Mouse (Mus musculus): Measurements from ENCODE around the gene Gm8024. TPM values are rescaled to one million over a fixed set of nuclear protein-coding genes. Genes with fewer than 3 reads are reported as not detected.
"Not testable (repeated sequence)": the region's sequence is repeated elsewhere in the genome, so short reads cannot be mapped to it uniquely, and the experiment has no call there.

Gene Gm8024
- not detected in 2 replicates for polyA plus RNA-seq (2016; fragmentation: Nextera tagmentation; extraction: Ambion mirVana)

DNA sequence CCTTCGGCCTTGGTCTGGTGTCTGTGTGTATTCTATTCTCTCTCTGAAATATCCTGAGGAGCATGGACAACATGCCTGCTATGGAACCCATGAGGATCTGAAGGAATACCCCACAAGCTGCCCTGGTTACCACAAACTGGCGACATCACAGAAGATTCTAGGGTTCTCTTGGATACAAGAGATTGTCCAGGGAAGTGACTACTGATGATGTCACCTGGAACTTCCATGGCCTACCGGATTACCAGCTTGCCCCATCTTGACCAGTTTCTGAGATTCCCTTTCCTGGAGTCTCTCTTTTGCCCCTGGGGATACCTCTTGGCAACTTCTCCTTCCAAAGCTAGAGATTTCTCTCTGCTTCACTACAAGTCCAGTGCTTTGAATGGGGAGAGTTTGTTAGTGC, at the start of gene Gm8024:
Gene Gm8024, minus strand, starts transcription at position 101 of the 400 bp plus-strand sequence.
- not testable (repeated sequence) for H3K36me3 ChIP-seq; H3K4me1 ChIP-seq (replicated peaks); H3K4me3 ChIP-seq; H3K27ac ChIP-seq; H3K27me3 ChIP-seq (ENCODE audit: insufficient read depth, poor library complexity, severe bottlenecking); H3K9me3 ChIP-seq; DNase-seq (ENCODE audit: low spot score)
- WGBS = 88% methylated on average over 1 of the region's 3 CpGs

- not testable (repeated sequence) for H3K27me3 ChIP-seq (ENCODE audit: insufficient read depth, poor library complexity, severe bottlenecking); H3K27ac ChIP-seq; H3K4me3 ChIP-seq; H3K9me3 ChIP-seq; DNase-seq (ENCODE audit: low spot score); H3K4me1 ChIP-seq (replicated peaks); H3K36me3 ChIP-seq
- WGBS = 9% methylated on average over 28 of the region's 31 CpGs
These were observed 19.2 kb upstream of the Gm8024 start for GRCm38 (mm10) chr14:42543170-42543701.

DNA sequence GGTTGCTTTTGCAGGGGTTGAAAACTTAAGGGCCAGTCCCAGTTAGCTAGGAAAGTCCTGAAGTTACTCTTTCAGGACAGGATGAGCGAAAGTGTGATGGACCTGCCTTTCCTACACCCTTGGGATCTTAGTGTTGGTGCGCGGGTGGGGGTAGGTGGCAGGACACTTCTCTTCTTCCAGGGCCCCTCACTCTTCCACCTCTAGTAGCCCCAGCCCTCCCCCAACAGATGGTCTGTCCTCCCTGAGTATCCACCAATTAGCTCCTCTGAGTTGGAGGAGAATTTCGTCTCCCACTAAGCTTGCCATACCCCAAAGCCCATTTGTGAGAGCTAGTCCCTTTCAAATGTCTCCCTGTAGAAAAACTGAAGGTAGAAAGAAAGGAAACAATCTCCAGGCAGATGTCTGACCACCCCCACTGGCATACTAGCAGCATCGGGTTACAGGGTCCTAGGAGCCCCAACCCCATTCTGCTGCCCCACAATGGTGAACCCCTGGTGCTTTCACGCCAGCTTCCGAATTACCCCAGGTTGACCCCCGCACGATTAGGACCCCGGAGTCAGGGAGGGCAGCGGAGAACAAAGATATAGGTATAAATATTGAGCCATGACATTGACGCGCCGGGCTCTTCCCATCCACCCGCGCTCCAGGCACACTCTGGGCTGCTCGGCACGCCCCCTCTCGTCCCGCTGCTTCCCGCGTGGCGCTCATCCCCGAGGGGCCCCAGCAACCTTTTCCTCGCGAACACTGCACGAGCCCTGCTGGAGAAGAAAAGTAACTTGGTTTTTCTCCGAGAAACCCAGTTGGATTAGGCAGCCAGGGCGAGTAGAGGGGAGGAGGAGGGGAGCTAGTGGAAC, 18.5 kb upstream of the Gm8024 start:
- H3K36me3 ChIP-seq = not testable (repeated sequence)

GRCm38 (mm10) chr14:42502249-42502648, 21.8 kb downstream of the Gm8024 start, which contains the start of gene Gm8020:
Gene Gm8020, minus strand, starts transcription at chr14:42502349.
- DNase-seq (ENCODE audit: low spot score); H3K4me1 ChIP-seq (replicated peaks): not testable (repeated sequence)
- WGBS = 94% methylated on average over 2 of the region's 3 CpGs

More for the DNA sequence above, 18.5 kb upstream of the Gm8024 start:
- 25% methylated on average over 23 of the region's 29 CpGs for WGBS
- not testable (repeated sequence) for H3K9me3 ChIP-seq; H3K4me3 ChIP-seq; H3K4me1 ChIP-seq (replicated peaks); H3K27me3 ChIP-seq (ENCODE audit: insufficient read depth, poor library complexity, severe bottlenecking); DNase-seq (ENCODE audit: low spot score); H3K27ac ChIP-seq

More at GRCm38 (mm10) chr14:42502249-42502648, 21.8 kb downstream of the Gm8024 start, which contains the start of gene Gm8020:
- not testable (repeated sequence) for H3K27me3 ChIP-seq (ENCODE audit: insufficient read depth, poor library complexity, severe bottlenecking); H3K27ac ChIP-seq; H3K36me3 ChIP-seq; H3K9me3 ChIP-seq; H3K4me3 ChIP-seq

Other genes with a start within 250 kb of the Gm8024 start
- gene Gm9611, start 226.9 kb downstream of the Gm8024 start, polyA plus RNA-seq (2016; fragmentation: Nextera tagmentation; extraction: Ambion mirVana) = not detected in 2 replicates
- not detected in 2 replicates for gene Gm7995, start 214.1 kb downstream of the Gm8024 start, polyA plus RNA-seq (2016; fragmentation: Nextera tagmentation; extraction: Ambion mirVana)
- not detected in 2 replicates for gene Gm8005, start 84.6 kb downstream of the Gm8024 start, polyA plus RNA-seq (2016; fragmentation: Nextera tagmentation; extraction: Ambion mirVana)
- not detected in 2 replicates for gene Gm8011, start 60.4 kb downstream of the Gm8024 start, polyA plus RNA-seq (2016; fragmentation: Nextera tagmentation; extraction: Ambion mirVana)
- not detected in 2 replicates for gene Gm8020, start 21.9 kb downstream of the Gm8024 start, polyA plus RNA-seq (2016; fragmentation: Nextera tagmentation; extraction: Ambion mirVana)
- not detected in 2 replicates for gene Gm17124, start 75.6 kb upstream of the Gm8024 start, polyA plus RNA-seq (2016; fragmentation: Nextera tagmentation; extraction: Ambion mirVana)
- gene Gm3633, start 117.6 kb upstream of the Gm8024 start, polyA plus RNA-seq (2016; fragmentation: Nextera tagmentation; extraction: Ambion mirVana) = not detected in 2 replicates
- gene Gm10378, start 131.7 kb upstream of the Gm8024 start, polyA plus RNA-seq (2016; fragmentation: Nextera tagmentation; extraction: Ambion mirVana) = not detected in 2 replicates
- not detected in 2 replicates for gene Gm3015, start 244.5 kb upstream of the Gm8024 start, polyA plus RNA-seq (2016; fragmentation: Nextera tagmentation; extraction: Ambion mirVana)